Mouse (Mus musculus): Measurements from ENCODE around the gene Trp73. TPM values are rescaled to one million over a fixed set of nuclear protein-coding genes. Genes with fewer than 3 reads are reported as not detected.

Gene Trp73
- total and polyA plus RNA-seq, 3 experiments = under 0.01 TPM; not detected in 2

DNA sequence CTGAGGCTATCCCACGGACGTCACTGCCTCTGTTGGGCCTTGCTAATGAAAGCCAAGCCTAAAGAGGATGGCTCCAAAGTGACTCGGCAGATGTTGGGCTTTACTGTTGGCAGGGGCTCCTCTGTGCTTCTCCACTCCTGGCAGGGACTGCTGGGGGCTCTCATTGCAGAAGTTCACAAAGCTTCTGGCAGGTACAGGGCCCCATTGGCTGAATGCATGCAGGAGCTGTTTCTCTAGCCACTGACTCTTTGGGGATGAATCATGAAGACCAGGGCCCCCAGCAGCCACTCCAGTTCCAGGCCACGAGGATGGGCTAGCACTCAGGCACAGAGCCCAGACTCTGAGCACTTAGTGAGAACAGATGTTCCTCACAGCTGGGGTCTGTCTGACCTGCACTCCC is 82.3 kb downstream of the Trp73 start:
- ATAC-seq (ENCODE audit: extremely low read depth, insufficient number of reproducible peaks, low FRiP score, poor library complexity, severe bottlenecking) (no peak), DNase-seq (ENCODE audit: low spot score) (no peak)
- Histone ChIP-seq H3K9me3 (replicated peaks) (no peaks in the 10 kb centered on the region), H3K4me3 (ENCODE audit: low read depth, low read length) (no peak overlapping the region), H3K4me1 (ENCODE audit: insufficient read depth, low read depth, low read length) (no peaks in the 10 kb centered on the region), H3K36me3 (replicated peaks) (no peaks in the 10 kb centered on the region), H3K27me3 (ENCODE audit: insufficient read depth, low read length) (peaks cover 2% of the 10 kb centered on the region; the same call in 1 of the 2 replicates)
- TF ChIP-seq TAL1 (conservative IDR thresholded peaks at IDR 0.05; ENCODE audit: low read depth, low read length) (no peak), POLR2AphosphoS5 (IDR thresholded peaks at IDR 0.05; ENCODE audit: insufficient replicate concordance, low read depth, low read length) (no peak), GATA1 (IDR thresholded peaks at IDR 0.05; ENCODE audit: borderline replicate concordance, low read length) (no peak), CTCF (IDR thresholded peaks at IDR 0.05; ENCODE audit: low read depth, low read length) (no peak), GATA2 (IDR thresholded peaks at IDR 0.05; ENCODE audit: borderline replicate concordance, low read depth, low read length) (no peak)

DNA sequence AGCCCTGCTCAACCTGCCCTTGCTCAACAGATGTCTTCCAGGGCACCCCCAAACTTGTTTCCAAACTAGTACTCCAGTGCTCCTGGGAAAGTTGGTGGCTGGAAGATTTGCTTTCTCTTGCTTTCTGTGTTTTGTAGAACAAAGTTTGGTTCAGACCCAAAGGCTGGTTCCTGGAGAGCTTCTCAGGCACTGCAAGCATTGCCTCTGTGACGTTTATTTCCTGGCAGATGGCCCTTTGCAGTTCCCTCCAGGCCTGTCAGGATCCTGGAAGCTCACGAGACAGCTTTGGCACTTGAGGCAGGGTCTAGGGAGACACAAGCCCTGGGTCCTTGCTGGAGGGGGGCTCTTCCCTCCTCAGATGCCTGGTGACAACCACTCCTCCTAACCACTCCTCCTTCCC is 83.3 kb downstream of the Trp73 start:
- no peaks in the 10 kb centered on the region for H3K4me1 ChIP-seq (ENCODE audit: insufficient read depth, low read depth, low read length)
- DNase-seq (ENCODE audit: low spot score) (no peak), ATAC-seq (ENCODE audit: extremely low read depth, insufficient number of reproducible peaks, low FRiP score, poor library complexity, severe bottlenecking) (no peak)
- H3K9me3 ChIP-seq (replicated peaks) = no peaks in the 10 kb centered on the region
- H3K27me3 ChIP-seq (ENCODE audit: insufficient read depth, low read length) = peaks cover 2% of the 10 kb centered on the region; the same call in 1 of the 2 replicates
- H3K36me3 ChIP-seq (replicated peaks) = no peaks in the 10 kb centered on the region
- TF ChIP-seq POLR2AphosphoS5 (IDR thresholded peaks at IDR 0.05; ENCODE audit: insufficient replicate concordance, low read depth, low read length) = no peak
- no peak for TF ChIP-seq TAL1 (conservative IDR thresholded peaks at IDR 0.05; ENCODE audit: low read depth, low read length)
- TF ChIP-seq GATA1 (IDR thresholded peaks at IDR 0.05; ENCODE audit: borderline replicate concordance, low read length) = no peak
- no peak for TF ChIP-seq GATA2 (IDR thresholded peaks at IDR 0.05; ENCODE audit: borderline replicate concordance, low read depth, low read length)
- TF ChIP-seq CTCF (IDR thresholded peaks at IDR 0.05; ENCODE audit: low read depth, low read length) = no peak
- no peak overlapping the region for H3K4me3 ChIP-seq (ENCODE audit: low read depth, low read length)

DNA sequence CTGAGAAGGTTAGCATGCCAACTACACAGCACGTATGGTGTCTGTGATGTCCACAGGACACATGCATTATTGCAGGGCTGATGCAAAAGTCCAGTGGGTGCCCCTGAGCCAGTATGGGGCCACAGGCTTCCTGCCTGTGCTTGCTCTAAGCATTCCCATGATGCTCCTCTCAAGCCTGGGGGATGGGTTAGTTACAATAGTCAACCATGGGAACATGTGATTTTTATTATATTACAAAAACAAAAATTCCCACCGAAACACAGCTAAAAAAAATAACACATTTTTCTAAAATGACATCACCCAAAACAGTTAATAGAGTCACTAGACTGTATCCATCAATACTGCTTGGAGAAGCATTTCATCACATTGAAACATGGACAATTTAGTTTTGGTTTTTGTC is 84.0 kb downstream of the Trp73 start:
- Histone ChIP-seq H3K4me1 (ENCODE audit: insufficient read depth, low read depth, low read length) (no peaks in the 10 kb centered on the region), H3K36me3 (replicated peaks) (no peaks in the 10 kb centered on the region), H3K4me3 (ENCODE audit: low read depth, low read length) (no peak overlapping the region), H3K27me3 (ENCODE audit: insufficient read depth, low read length) (peaks cover 2% of the 10 kb centered on the region; the same call in 1 of the 2 replicates), H3K9me3 (replicated peaks) (no peaks in the 10 kb centered on the region)
- ATAC-seq (ENCODE audit: extremely low read depth, insufficient number of reproducible peaks, low FRiP score, poor library complexity, severe bottlenecking) = no peak
- no peak for TF ChIP-seq POLR2AphosphoS5 (IDR thresholded peaks at IDR 0.05; ENCODE audit: insufficient replicate concordance, low read depth, low read length)
- no peak for TF ChIP-seq GATA1 (IDR thresholded peaks at IDR 0.05; ENCODE audit: borderline replicate concordance, low read length)
- no peak for TF ChIP-seq TAL1 (conservative IDR thresholded peaks at IDR 0.05; ENCODE audit: low read depth, low read length)
- TF ChIP-seq CTCF (IDR thresholded peaks at IDR 0.05; ENCODE audit: low read depth, low read length) = no peak
- TF ChIP-seq GATA2 (IDR thresholded peaks at IDR 0.05; ENCODE audit: borderline replicate concordance, low read depth, low read length) = no peak
- no peak for DNase-seq (ENCODE audit: low spot score)

DNA sequence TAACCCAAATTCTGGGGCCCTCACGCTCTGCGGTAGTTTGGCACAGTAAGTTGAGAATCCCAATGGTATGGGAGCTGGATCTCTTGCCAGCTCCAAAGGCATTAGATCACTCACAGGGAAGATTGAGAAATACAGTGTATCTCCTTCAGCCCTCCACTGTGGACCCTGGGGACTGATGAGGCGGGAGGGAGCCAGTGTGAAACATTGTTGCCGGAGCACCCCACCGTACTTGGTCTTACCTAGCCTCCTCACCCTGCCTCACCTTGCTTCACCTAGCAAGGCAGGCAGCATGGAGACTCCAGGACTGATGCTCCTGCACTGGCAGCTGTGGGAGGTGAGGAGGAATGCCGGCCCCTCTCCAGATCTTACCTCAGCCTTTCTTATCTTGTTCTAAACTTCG is 84.5 kb downstream of the Trp73 start:
- ATAC-seq (ENCODE audit: extremely low read depth, insufficient number of reproducible peaks, low FRiP score, poor library complexity, severe bottlenecking) = no peak
- Histone ChIP-seq H3K27me3 (ENCODE audit: insufficient read depth, low read length) (peaks cover 2% of the 10 kb centered on the region; the same call in 1 of the 2 replicates), H3K4me1 (ENCODE audit: insufficient read depth, low read depth, low read length) (no peaks in the 10 kb centered on the region), H3K4me3 (ENCODE audit: low read depth, low read length) (no peak overlapping the region), H3K36me3 (replicated peaks) (no peaks in the 10 kb centered on the region), H3K9me3 (replicated peaks) (no peaks in the 10 kb centered on the region)
- no peak for DNase-seq (ENCODE audit: low spot score)
- no peak for TF ChIP-seq POLR2AphosphoS5 (IDR thresholded peaks at IDR 0.05; ENCODE audit: insufficient replicate concordance, low read depth, low read length)
- no peak for TF ChIP-seq TAL1 (conservative IDR thresholded peaks at IDR 0.05; ENCODE audit: low read depth, low read length)
- TF ChIP-seq CTCF (IDR thresholded peaks at IDR 0.05; ENCODE audit: low read depth, low read length) = no peak
- TF ChIP-seq GATA2 (IDR thresholded peaks at IDR 0.05; ENCODE audit: borderline replicate concordance, low read depth, low read length) = no peak
- TF ChIP-seq GATA1 (IDR thresholded peaks at IDR 0.05; ENCODE audit: borderline replicate concordance, low read length) = no peak

DNA sequence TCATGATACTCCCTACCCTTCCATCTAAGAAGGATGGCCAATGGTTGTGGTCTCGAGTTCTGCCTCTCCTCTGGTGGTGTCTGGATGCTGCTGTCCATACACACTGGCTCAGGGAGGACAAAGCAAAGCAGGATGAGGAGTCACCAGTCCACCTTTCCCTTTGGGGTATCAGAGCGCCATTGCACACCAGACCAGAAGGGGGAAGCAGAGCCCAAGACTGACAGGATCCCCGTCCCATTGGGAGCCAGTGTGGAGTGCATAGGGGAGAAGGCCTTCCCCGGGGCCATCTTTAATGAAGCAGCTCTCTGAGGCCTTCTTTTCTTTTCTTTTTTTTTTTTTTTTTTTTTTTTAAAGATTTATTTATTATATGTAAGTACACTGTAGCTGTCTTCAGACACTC is 86.9 kb downstream of the Trp73 start:
- no peak for DNase-seq (ENCODE audit: low spot score)
- no peak for TF ChIP-seq POLR2AphosphoS5 (IDR thresholded peaks at IDR 0.05; ENCODE audit: insufficient replicate concordance, low read depth, low read length)
- TF ChIP-seq GATA1 (IDR thresholded peaks at IDR 0.05; ENCODE audit: borderline replicate concordance, low read length) = no peak
- TF ChIP-seq CTCF (IDR thresholded peaks at IDR 0.05; ENCODE audit: low read depth, low read length) = no peak
- TF ChIP-seq GATA2 (IDR thresholded peaks at IDR 0.05; ENCODE audit: borderline replicate concordance, low read depth, low read length) = no peak
- no peak for TF ChIP-seq TAL1 (conservative IDR thresholded peaks at IDR 0.05; ENCODE audit: low read depth, low read length)
- Histone ChIP-seq H3K9me3 (replicated peaks) (no peaks in the 10 kb centered on the region), H3K36me3 (replicated peaks) (no peaks in the 10 kb centered on the region), H3K4me1 (ENCODE audit: insufficient read depth, low read depth, low read length) (no peaks in the 10 kb centered on the region), H3K27me3 (ENCODE audit: insufficient read depth, low read length) (0 out of 2 replicates have a peak, but pooled peaks cover 2% of the 10 kb centered on the region), H3K4me3 (ENCODE audit: low read depth, low read length) (no peak overlapping the region)
- ATAC-seq (ENCODE audit: extremely low read depth, insufficient number of reproducible peaks, low FRiP score, poor library complexity, severe bottlenecking) = no peak

DNA sequence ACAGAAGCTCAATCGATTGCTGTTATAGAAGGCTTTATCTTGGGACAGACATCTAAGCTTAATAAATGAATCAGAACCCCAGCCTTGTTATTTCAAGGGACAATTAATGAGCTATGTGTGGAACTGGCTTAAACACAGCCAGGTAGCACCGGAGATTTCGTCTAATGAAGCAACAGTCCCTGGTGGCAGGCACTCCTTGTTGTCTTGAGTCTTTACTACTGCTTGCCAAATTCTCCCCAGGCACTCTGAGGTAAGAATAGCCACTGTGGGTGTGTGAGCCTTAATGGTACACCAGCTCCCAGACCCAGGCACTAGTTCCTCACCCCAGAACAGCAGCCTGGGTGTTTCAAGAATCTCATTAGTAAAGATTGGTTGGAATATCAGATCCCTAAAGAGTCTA is 88.6 kb downstream of the Trp73 start:
- no peaks in the 10 kb centered on the region for H3K36me3 ChIP-seq (replicated peaks)
- TF ChIP-seq POLR2AphosphoS5 (IDR thresholded peaks at IDR 0.05; ENCODE audit: insufficient replicate concordance, low read depth, low read length) = no peak
- TF ChIP-seq TAL1 (conservative IDR thresholded peaks at IDR 0.05; ENCODE audit: low read depth, low read length) = no peak
- TF ChIP-seq GATA1 (IDR thresholded peaks at IDR 0.05; ENCODE audit: borderline replicate concordance, low read length) = no peak
- TF ChIP-seq GATA2 (IDR thresholded peaks at IDR 0.05; ENCODE audit: borderline replicate concordance, low read depth, low read length) = no peak
- TF ChIP-seq CTCF (IDR thresholded peaks at IDR 0.05; ENCODE audit: low read depth, low read length) = no peak
- no peaks in the 10 kb centered on the region for H3K4me1 ChIP-seq (ENCODE audit: insufficient read depth, low read depth, low read length)
- DNase-seq (ENCODE audit: low spot score) = no peak
- 0 out of 2 replicates have a peak, but pooled peaks cover 2% of the 10 kb centered on the region for H3K27me3 ChIP-seq (ENCODE audit: insufficient read depth, low read length)
- no peak overlapping the region for H3K4me3 ChIP-seq (ENCODE audit: low read depth, low read length)
- ATAC-seq (ENCODE audit: extremely low read depth, insufficient number of reproducible peaks, low FRiP score, poor library complexity, severe bottlenecking) = no peak
- H3K9me3 ChIP-seq (replicated peaks) = no peaks in the 10 kb centered on the region
